Mouse (Mus musculus) urinary bladder, postnatal 10 days (tissue): ENCODE results near the gene Opn4.
A peak's percentile ranks its signal among the peaks of the same experiment; 100 is the strongest.

Experiments used
- DNase-seq: peaks from one replicate; pipeline ENCODE4 v3.0.0; 2022; ENCODE audit warnings: low spot score

Gene Opn4

GRCm38 (mm10) chr14:34561647-34562046 lies 38.3 kb downstream of the Opn4 start:
- DNase-seq: no peak

DNA sequence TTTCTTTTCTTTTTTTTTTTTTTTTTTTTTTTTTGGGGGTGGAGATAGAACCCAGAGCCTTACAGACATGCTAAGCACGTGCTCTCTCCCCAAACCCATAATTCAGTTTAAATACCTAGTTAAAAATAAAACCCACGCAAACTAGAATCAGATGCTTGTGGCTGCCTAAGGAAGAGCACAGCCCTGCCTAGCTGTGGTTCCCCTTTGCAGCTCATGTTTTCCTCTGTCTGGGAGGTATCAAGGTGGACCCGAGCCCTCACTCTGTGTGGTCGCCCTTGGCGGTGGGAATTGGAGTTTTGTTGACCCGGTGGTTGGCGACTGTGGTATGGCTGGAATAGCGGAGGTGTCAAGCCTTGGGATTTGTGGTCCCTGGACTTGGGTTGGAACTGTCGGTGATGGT lies 41.0 kb downstream of the Opn4 start:
- DNase-seq: no peak

DNA sequence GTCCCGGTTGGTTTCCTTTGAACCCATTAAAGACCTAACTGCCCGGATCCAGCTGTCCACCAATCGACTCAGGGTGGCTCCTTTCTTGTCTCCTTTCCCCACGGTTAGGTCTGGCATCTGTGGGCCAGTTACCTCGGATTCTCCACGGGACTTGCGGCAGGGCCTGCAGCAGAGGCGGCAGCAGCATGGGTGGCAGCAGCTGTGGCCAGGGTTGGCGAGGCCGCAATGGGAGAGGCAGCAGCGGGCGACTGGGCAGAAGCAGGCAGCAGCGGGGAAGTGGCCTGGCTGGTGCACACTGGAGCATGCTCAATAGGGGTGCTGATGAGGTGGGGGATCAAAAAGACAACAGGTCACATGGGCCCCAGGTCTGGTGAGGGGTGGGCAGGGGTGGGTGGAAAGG lies 44.7 kb downstream of the Opn4 start:
- no peak for DNase-seq

- DNase-seq: no peak
Observed at GRCm38 (mm10) chr14:34554047-34554446, 45.9 kb downstream of the Opn4 start.

GRCm38 (mm10) chr14:34553470-34553869 lies 46.5 kb downstream of the Opn4 start:
- DNase-seq: no peak

DNA sequence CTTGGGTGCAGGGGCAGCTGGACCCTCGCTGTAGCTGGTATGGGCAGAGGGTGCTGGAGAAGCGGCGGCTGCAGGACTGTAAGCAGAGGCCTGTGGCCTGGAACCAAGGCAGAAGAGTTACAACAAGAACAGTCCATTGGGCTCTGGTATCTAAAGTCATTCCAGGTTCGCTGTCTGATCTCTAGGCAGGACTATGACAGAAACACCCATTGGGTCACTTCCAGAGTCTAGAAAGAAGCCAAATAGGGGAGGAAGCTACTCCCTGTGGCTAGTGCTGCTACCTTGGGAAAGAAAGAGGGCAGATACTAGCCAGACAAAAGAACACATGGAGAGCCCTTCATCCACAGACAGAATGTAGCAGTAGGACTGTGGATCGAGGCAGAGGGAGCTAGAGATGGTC lies 47.7 kb downstream of the Opn4 start:
- DNase-seq: no peak

DNA sequence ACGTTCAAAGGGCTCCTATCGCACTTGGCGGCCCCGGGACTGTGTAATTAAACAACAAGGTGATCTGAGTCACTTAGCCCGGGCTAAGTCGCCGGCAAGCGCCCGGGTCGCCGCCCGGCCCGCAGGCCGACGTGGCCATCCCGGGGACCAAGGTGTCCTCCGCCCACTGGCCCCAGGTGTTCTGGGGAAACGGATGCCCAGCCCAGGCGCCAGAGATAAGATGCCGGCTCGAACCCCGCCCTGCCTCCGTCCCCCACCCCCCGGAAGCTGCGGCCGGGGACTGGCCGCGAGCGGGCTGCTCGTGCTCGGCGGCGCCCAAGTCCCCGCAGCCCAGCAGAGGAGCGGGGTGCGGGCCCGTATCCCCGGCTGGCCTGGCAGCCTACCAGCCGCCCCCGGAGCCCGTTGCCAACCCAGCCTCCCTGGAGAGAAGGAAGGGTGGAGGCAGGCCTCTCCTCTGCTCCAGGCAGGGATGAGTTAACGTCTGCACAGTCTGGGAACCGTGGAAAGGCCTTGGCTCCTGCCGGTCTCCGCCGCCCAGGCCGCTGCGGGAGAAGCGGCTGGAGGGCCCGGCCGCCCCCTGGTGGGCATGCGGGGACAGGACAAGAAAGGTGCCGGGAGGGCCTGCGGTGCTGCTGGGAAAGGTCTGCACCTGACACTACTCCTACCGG lies 50.8 kb downstream of the Opn4 start:
- peak; percentile 49 for DNase-seq

DNA sequence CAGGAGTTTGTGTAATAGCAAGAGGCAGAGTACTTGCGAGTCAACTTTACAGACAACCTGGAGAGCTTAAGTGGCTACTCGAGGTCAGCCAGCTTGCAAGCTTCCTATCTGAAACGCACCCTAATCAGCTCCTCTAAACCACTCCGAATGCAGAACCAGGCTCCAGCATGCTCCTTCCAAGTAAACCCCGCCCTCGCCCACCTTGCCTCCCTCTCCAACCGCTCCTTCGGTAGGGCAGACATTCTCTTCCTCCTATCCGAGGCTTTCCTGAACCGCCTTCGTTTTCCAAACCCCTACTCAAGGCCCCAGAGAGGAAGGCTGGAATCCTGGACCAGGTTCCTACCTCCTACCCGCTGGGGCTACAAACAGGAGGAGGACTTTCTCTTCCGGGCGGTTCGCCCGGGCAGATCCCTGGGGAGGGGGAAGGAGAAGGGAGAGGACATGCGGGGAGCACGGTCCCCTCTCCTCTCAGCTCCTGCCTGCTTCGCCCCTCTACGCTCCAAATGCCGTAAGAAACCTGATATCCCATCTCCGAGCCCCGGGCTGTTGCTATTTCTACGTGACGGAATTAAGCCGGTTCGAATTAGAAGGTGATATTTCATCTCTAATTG lies 51.4 kb downstream of the Opn4 start:
- DNase-seq: no peak

GRCm38 (mm10) chr14:34544545-34544944 lies 55.4 kb downstream of the Opn4 start:
- DNase-seq: no peak

DNA sequence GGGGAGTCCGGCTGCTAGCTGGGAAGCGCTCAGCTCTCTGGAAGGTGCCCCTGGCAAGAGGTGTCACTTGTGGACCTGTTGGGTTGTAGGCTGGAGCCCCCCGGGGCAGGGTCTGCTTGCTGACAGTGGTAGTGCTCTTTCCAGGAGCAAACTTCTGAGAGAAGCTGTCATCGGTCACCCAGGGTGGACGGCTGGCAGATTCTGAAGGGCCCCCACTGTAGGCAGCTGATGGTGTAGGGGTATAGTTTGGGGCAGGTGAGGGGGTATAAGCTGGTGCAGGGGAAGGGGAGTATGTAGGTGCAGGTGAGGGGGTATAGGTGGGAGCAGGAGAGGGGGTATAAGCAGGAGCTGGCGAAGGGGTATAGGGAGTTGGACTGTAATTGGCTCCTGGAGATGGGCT lies 55.9 kb downstream of the Opn4 start:
- no peak for DNase-seq

- DNase-seq: no peak
Observed at GRCm38 (mm10) chr14:34543596-34543995, 56.3 kb downstream of the Opn4 start.

- no peak for DNase-seq
Observed at GRCm38 (mm10) chr14:34541896-34542295, 58.0 kb downstream of the Opn4 start.

GRCm38 (mm10) chr14:34540685-34541162 lies 59.2 kb downstream of the Opn4 start:
- DNase-seq: no peak
